Mouse (Mus musculus): Measurements from ENCODE around the gene Gpr19. TPM values are rescaled to one million over a fixed set of nuclear protein-coding genes. Genes with fewer than 3 reads are reported as not detected.

Gene Gpr19
- total RNA-seq, 2 experiments from 2014 or later: 4.0 to 4.1 TPM

DNA sequence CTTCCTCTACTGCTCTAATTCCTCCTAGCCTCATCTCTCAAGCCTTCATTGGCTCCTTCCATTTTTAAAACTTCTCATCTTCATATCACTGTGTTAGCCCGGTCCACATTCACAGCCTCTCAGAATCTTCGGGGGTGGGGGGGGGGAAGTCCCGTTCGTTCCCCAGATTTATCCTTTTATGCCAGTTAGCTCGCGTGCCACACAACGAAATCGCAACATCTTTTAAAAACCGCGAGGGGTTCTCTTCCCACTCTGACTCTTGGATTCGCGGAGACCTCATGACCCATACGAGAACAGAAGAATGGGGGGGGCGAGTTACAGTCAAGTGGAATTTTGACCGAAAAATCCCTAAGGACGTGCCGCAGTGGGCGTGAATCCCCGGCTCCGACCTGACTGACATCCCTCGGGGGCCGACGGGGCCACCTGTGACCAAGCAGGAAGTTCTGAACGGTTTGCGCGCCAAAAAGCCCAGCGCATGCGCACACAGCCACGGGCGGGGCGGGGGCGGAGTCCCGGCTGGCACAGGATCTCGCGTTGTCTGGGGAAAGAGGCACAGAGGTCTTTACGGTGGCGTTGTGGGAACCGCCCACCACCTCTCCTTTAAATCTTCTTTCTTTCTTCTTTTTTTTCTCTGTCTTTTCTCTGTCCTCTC is 809 bp downstream of the Gpr19 start:
- Histone ChIP-seq H3K4me3 (peak overlapping the region; percentile 97), H3K27ac (peak overlapping the region; percentile 98)
- intact Hi-C loops (cut with DNase I): loop anchor here (1.0 to 5.0 kb wide), 2 partner anchors 23 to 35 kb away; partner anchors contain the start of gene Cdkn1b
- no peak for TF ChIP-seq CTCF (IDR thresholded peaks at IDR 0.05)
- DNase-seq: peak; percentile 96

DNA sequence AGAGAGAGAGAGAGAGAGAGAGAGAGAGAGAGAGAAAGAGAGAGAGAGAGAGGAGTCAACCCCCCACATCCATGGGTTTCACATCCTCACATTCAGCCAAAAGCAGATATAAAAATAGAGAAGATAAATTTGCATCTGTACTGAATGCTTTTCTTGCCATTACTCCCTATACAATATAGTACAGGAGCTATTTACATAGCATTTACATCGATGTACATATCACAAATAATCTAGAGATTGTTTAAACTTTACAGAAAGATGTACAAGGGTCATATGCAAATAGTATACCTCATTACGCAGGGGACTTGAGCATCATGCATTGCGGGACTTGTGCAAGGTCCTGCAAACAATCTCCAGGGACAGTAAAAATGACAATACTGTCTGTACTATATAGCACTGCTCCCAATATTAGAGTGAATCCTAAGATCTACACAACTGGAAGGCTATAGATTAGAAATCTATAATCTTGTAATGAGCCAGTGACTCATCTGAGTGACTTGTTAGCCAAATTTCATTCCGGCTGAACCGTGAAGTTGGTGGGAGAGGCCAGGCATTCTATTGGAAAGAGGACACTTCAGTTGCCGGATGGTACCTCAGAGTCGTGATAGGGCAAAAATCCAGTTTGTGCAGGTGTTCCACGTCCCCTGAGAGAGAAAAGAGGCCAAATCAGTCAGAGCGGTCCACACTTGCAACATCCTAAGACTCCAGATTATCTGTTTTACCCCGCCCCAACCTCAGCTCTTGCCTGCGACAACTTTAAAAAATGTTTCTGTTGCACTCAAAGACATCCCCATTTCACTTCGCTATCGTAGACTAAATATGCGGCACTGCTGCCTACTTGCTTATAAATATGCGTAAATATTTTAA is 1.6 kb downstream of the Gpr19 start:
- DNase-seq: no peak
- Histone ChIP-seq H3K27ac (peak overlapping the region; percentile 98), H3K4me3 (peak overlapping the region; percentile 97)
- TF ChIP-seq CTCF (IDR thresholded peaks at IDR 0.05): no peak
- intact Hi-C loops (cut with DNase I): loop anchor here (5.0 kb wide), 1 partner anchor 35 kb away; no protein-coding TSS in a partner anchor

DNA sequence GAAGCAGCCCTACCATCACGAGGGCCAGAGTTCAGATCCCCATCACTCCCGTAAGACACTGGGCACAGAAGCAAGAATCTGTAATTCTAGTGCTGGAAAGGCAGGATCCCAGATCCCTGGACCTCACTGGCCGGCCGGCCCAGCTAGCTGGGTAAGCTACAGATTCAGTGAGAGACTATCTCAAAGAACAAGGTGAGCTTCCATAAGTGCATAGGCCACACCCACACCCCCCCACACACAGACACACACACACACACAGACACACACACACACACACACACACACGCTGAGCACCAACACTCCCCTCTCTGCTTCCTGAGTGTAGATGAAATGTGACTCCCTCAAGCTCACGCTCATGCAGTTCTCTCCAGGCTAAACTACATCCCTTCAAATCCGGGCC is 7.9 kb downstream of the Gpr19 start:
- TF ChIP-seq CTCF (IDR thresholded peaks at IDR 0.05): no peak
- intact Hi-C loops (cut with DNase I): no loop called here
- no peak for DNase-seq
- Histone ChIP-seq H3K4me3 (no peak overlapping the region), H3K27ac (no peak overlapping the region)

DNA sequence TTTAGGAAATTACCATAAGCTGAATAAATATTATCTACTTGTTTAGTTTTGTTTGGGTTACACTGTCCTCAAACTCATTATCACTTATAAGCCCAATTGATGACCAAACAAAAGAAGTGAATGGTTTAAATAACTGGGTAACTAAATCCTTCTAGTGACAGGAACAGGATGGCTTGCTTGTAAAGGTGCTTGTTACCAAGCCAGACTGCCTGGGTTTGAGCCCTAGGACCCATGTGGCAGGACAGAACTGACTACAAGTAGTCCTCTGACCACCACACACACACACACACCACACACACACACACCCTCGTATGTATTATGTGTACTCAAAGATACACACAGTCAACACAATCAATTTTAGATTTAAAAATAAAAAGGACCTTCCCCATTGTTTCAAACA is 8.6 kb downstream of the Gpr19 start:
- no peak for TF ChIP-seq CTCF (IDR thresholded peaks at IDR 0.05)
- no peak overlapping the region for H3K27ac ChIP-seq
- no peak for DNase-seq
- intact Hi-C loops (cut with DNase I): no loop called here
- H3K4me3 ChIP-seq: no peak overlapping the region

DNA sequence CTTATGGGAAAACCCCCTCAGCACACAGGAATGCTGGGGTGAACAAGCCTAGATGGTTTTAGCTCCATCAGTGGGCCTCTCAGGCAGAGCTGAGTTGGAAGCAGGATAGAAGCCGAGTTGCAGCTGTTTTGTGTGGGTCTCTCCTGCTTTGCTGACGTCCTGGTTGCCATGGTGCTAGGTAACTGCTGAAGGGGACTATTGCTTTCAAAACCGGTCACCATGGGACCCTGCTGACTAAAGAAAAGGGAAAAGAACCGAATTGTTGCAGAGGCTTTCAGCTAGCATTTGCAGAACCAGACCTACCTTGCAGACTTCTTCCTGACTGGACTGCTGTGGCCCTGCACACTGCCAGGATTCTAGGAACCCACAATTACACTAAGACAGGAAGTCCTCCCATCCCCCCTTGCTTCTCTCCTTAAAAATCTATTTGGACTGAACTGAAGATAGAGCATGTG is 9.8 kb downstream of the Gpr19 start:
- intact Hi-C loops (cut with DNase I): no loop called here
- Histone ChIP-seq H3K4me3 (no peak overlapping the region), H3K27ac (no peak overlapping the region)
- no peak for DNase-seq
- TF ChIP-seq CTCF (IDR thresholded peaks at IDR 0.05): no peak

DNA sequence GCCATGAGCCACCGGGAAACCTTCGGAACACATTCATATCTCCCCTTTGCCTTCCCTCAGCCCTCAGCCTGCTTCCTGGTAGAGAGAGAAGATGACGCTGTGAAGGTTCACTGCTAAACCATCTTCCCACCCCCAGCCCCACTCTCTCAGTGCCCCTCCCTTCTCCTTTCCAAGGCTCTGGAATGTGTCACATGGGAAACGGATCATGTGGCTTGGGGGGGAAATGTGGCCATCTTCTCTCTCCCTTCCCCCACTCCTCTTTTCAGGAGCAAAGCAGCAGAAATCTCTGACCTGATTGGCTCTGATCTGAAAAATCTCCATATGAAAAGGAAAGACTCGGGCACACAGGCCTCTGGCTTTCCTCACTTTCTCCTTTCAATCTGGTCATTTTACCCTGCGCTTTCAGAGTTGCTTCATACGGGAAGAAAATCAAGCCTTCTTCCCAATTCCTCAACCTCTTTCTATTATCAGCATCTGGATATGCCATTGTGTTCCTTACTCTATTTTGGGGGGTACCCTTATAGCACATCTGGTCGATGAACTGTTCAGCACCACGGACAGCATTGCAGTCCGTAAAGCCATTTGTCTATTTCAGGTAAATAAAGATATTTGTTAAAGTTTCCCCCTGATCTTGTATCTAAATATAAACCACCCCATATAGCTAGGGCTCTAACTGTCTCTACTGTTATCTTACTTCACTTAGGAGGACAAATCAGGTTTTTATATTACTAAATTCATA is 10.5 kb downstream of the Gpr19 start:
- H3K27ac ChIP-seq: no peak overlapping the region
- no peak for DNase-seq
- intact Hi-C loops (cut with DNase I): no loop called here
- TF ChIP-seq CTCF (IDR thresholded peaks at IDR 0.05): no peak
- peak overlapping the region; percentile 38 for H3K4me3 ChIP-seq

DNA sequence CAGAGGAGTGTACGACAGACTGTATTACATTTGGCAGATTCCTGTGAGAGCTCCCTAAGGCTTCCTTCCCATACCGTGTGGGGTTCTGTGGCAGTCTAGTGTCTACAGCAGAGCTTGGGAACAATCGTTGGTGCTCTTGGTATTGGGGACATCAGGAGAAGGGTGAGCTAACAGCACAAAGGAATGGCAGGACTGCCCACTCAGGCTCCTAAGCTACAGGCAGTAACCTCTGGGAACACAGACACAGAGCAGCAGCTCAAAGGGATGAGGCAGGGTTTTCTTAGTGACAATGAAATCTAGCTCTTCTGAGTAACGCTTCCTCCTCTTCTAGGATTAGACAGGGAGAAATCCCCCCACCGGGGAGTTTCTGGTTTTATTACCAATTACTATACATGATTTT is 11.4 kb downstream of the Gpr19 start:
- intact Hi-C loops (cut with DNase I): no loop called here
- Histone ChIP-seq H3K4me3 (no peak overlapping the region; the same call in 1 of the 2 replicates), H3K27ac (no peak overlapping the region)
- TF ChIP-seq CTCF (IDR thresholded peaks at IDR 0.05): no peak
- no peak for DNase-seq

DNA sequence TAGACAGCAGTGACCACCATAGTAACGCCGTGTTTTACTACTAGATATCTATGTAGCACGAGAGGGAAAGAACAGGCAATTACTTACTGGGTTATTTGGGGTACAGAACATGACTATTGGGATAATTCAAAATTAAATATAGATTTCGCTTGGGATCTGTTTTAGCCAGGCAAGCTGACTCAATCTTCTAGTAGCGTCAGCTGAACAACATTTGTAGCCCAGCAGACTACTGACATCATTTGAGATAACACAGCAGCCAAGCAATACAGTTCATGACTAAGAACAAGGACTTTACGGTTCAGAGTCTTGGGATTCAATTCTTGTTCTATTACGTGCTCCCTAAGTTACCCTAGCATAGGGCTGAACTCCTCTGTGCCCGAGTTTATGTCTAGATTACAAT is 11.9 kb downstream of the Gpr19 start:
- intact Hi-C loops (cut with DNase I): no loop called here
- no peak overlapping the region for H3K4me3 ChIP-seq
- no peak for TF ChIP-seq CTCF (IDR thresholded peaks at IDR 0.05)
- no peak for DNase-seq
- no peak overlapping the region for H3K27ac ChIP-seq

DNA sequence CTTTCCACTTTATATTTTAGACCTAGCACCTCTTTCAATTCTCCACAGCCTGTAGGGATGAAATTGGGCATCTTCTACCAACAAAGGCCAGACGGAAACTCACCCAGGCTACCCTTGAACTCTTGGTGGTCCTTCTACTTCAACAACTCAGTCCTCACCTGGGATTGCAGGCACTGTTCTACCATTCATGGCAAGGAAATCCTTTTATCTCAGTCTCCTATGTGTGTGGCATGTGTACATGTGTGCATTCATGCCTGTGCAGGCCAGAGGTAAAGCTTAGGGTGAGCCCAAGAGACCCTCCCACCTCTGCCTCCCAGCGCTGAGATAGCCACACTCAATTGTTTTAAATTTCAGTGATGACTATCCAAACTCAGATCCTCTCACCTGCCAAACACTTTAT is 12.9 kb downstream of the Gpr19 start:
- no peak for TF ChIP-seq CTCF (IDR thresholded peaks at IDR 0.05)
- intact Hi-C loops (cut with DNase I): no loop called here
- DNase-seq: no peak
- no peak overlapping the region for H3K27ac ChIP-seq
- no peak overlapping the region for H3K4me3 ChIP-seq

DNA sequence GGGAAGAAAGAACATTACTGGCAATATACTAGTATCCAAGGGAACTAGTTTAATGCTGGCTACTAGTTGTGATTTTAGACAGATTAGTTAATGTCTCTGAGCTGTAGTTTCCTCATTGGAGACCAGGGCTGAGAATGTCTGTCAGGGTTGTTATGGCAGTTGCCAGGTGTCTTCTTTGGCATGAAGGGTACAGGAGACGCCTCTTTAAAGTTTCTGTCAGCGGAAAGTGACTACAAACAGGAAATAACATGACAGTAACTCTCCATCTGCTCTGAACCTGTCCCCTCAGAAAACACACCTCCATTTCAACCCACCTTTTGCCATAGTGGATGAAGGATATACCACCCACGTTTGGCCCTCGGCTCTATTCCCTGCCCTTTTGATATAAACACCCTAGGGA is 14.7 kb downstream of the Gpr19 start:
- no peak overlapping the region for H3K27ac ChIP-seq
- H3K4me3 ChIP-seq: no peak overlapping the region
- no peak for DNase-seq
- no peak for TF ChIP-seq CTCF (IDR thresholded peaks at IDR 0.05)
- intact Hi-C loops (cut with DNase I): no loop called here

DNA sequence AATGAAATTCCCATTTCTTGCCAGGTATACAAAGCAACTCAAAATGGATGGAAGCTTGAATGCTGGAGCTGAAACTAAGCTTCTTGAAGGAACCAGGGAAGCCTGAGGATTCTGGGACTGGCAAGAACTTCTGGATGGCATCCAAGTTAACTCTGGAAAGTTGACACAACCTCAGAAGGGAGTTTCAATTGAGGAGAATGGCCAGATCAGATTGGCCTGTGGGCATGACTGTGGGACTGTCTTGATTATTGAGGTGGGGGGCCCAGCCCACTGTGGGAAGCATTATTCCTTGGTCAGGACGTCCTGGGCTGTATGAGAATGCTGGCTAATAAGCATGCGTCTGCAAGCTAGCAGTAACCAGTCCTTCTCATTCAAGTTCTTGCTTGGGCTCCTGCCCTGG is 18.3 kb downstream of the Gpr19 start:
- Histone ChIP-seq H3K4me3 (no peak overlapping the region), H3K27ac (no peak overlapping the region)
- no peak for DNase-seq
- TF ChIP-seq CTCF (IDR thresholded peaks at IDR 0.05): no peak
- intact Hi-C loops (cut with DNase I): no loop called here

DNA sequence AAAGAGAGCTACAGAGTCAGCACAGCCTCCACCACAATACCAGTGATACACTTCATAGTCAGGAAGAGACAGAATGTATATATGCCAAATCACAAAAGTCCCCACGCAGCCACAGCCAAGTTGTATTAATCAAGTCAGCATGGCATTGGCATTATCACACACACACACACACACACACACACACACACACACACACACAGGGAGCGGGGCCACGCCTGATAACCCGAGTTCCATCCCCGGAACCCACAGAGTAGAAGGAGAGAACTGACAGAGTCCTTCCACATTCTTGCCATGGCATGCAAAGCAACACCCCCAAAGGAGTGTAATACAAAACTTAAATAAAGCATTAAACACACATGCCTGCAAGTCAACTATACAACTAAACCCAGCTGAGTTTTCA is 18.8 kb downstream of the Gpr19 start:
- Histone ChIP-seq H3K27ac (no peak overlapping the region), H3K4me3 (no peak overlapping the region)
- TF ChIP-seq CTCF (IDR thresholded peaks at IDR 0.05): no peak
- no peak for DNase-seq
- intact Hi-C loops (cut with DNase I): no loop called here

DNA sequence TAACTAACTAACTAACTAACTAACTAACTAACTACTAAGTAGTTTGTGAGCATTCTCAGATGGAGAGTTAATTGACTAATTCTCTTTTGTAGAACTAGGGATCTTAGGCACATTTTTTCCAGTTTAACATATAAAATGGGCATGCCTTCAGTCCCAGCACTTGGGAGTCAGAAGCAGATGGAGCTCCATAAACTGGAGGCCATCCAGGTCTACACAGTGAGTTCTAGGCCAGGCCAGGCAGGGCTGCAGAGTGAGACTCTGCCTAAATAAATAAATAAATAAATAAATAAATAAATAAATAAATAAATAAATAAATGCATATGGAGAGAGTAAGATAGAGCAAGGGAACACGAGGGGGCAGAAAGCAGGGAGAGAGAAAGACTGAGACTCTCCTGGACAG is 20.5 kb downstream of the Gpr19 start:
- intact Hi-C loops (cut with DNase I): no loop called here
- Histone ChIP-seq H3K27ac (no peak overlapping the region), H3K4me3 (no peak overlapping the region)
- DNase-seq: no peak
- TF ChIP-seq CTCF (IDR thresholded peaks at IDR 0.05): no peak
